Mouse (Mus musculus): Measurements from ENCODE around the gene Atxn1. TPM values are rescaled to one million over a fixed set of nuclear protein-coding genes. Genes with fewer than 3 reads are reported as not detected.

Atxn1 gene
- 11.4 TPM for polyA plus RNA-seq (2014; fragmentation: Illumina TruSeq; extraction: RNeasy Lipid Tissue Mini Kit (QIAGEN cat#74804); ENCODE audit: low read depth, low replicate concordance)

GRCm38 (mm10) chr13:45964853-45965593 lies at the start of gene Atxn1:
TSS of gene Atxn1 (minus strand) at chr13:45965008.

GRCm38 (mm10) chr13:45507274-45508229 lies 457.3 kb downstream of the Atxn1 start, which contains the start of gene Gmpr:
TSS of gene Gmpr (plus strand) at chr13:45507444.

Measured in kidney, adult 10 weeks (tissue).